Mouse (Mus musculus) intestine, embryonic 14.5 days (tissue): Measurements from ENCODE around the gene Ulk4. TPM values are rescaled to one million over a fixed set of nuclear protein-coding genes. Genes with fewer than 3 reads are reported as not detected.

Experiments
- ATAC-seq: fragments of 200-750 bp; cut with Nextera tagmentation; replicated peaks from 2 replicates; pipeline ENCODE4 v1.8.0; 2017; ENCODE audit warnings: low read depth, moderate number of reproducible peaks, moderate TSS enrichment, moderate library complexity; ENCODE audit not compliant: low FRiP score, low TSS enrichment
- DNase-seq: peaks from one replicate; pipeline ENCODE4 v3.0.0-alpha.2; 2018; ENCODE audit warnings: low spot score
- H3K27ac ChIP-seq: fragments of 300-500 bp; sonication (generic); 2 replicates; pipeline ENCODE4 v1.5.1; 2014; ENCODE audit warnings: low read depth, mild to moderate bottlenecking, control low read depth
- H3K27me3 ChIP-seq: fragments of 300-500 bp; sonication (generic); replicated peaks from 2 replicates; pipeline ENCODE4 v1.6.1; 2014; ENCODE audit warnings: low read length, control low read depth; ENCODE audit not compliant: control insufficient read depth, insufficient read depth
- H3K36me3 ChIP-seq: fragments of 300-500 bp; sonication (generic); 2 replicates; pipeline ENCODE4 v1.6.1; 2014; ENCODE audit warnings: low read length, control low read depth; ENCODE audit not compliant: control insufficient read depth, insufficient read depth
- H3K4me1 ChIP-seq: fragments of 300-500 bp; sonication (generic); replicated peaks from 2 replicates; pipeline ENCODE4 v1.6.1; 2014; ENCODE audit warnings: low read length, control low read depth, mixed read lengths; ENCODE audit not compliant: control insufficient read depth, insufficient read depth
- H3K4me2 ChIP-seq: fragments of 300-500 bp; sonication (generic); 2 replicates; pipeline ENCODE4 v1.6.1; 2014; ENCODE audit warnings: low read length
- H3K4me3 ChIP-seq: fragments of 300-500 bp; sonication (generic); 2 replicates; pipeline ENCODE4 v1.5.1; 2014; ENCODE audit warnings: low read depth, low read length, control low read depth, mixed read lengths
- H3K9ac ChIP-seq: fragments of 300-500 bp; sonication (generic); 2 replicates; pipeline ENCODE4 v1.6.1; 2014; ENCODE audit warnings: mild to moderate bottlenecking, low read length
- H3K9me3 ChIP-seq: fragments of 300-500 bp; sonication (generic); 2 replicates; pipeline ENCODE4 v1.6.1; 2016; ENCODE audit warnings: low read length, control low read depth; ENCODE audit not compliant: control insufficient read depth
- WGBS: fragments of 180-500 bp; shearing (Covaris S2); extraction: QIAGEN DNeasy Blood & Tissue Kit; methylation state at CpG from one replicate; pipeline ENCODE4 v1.1.7; 2014; 5-methylcytosine and 5-hydroxymethylcytosine counted together
- polyA plus RNA-seq: library from polyadenylated mRNA; unstranded; fragments of >200 nt; fragmentation: Nextera tagmentation; extraction: Ambion mirVana; gene quantifications from 2 replicates; pipeline ENCODE4 v1.2.1, GENCODE M21; 2014

Ulk4 gene
- polyA plus RNA-seq, 1 experiment from 2014 or later, result 122 TPM

GRCm38 (mm10) chr9:121303748-121304147 lies 26.8 kb upstream of the Ulk4 start:
- no peak overlapping the region for H3K4me3 ChIP-seq
- H3K36me3 ChIP-seq, result peaks cover 3% of the 10 kb centered on the region; the same call in 1 of the 2 replicates
- no peaks in the 10 kb centered on the region for H3K27me3 ChIP-seq
- no peak overlapping the region for H3K27ac ChIP-seq
- WGBS, result 64% methylated on average over 9 of the region's 9 CpGs
- H3K9ac ChIP-seq, result no peak overlapping the region
- no peaks in the 10 kb centered on the region for H3K9me3 ChIP-seq
- no peak for DNase-seq
- H3K4me1 ChIP-seq, result peaks cover 21% of the 10 kb centered on the region
- H3K4me2 ChIP-seq, result no peak overlapping the region
- ATAC-seq, result no peak

GRCm38 (mm10) chr9:121303086-121303485 lies 26.1 kb upstream of the Ulk4 start:
- peaks cover 3% of the 10 kb centered on the region; the same call in 1 of the 2 replicates for H3K36me3 ChIP-seq
- peaks cover 27% of the 10 kb centered on the region for H3K4me1 ChIP-seq
- H3K9me3 ChIP-seq, result no peaks in the 10 kb centered on the region
- H3K9ac ChIP-seq, result no peak overlapping the region
- WGBS, result 64% methylated on average over 6 of the region's 6 CpGs
- ATAC-seq, result no peak
- H3K4me3 ChIP-seq, result no peak overlapping the region
- no peak for DNase-seq
- H3K4me2 ChIP-seq, result no peak overlapping the region
- no peaks in the 10 kb centered on the region for H3K27me3 ChIP-seq
- no peak overlapping the region for H3K27ac ChIP-seq

GRCm38 (mm10) chr9:121302543-121302942 lies 25.5 kb upstream of the Ulk4 start:
- Histone ChIP-seq H3K36me3 (peaks cover 3% of the 10 kb centered on the region; the same call in 1 of the 2 replicates), H3K27me3 (no peaks in the 10 kb centered on the region), H3K4me2 (no peak overlapping the region), H3K27ac (no peak overlapping the region), H3K9me3 (no peaks in the 10 kb centered on the region), H3K9ac (no peak overlapping the region), H3K4me1 (peaks cover 27% of the 10 kb centered on the region), H3K4me3 (no peak overlapping the region)
- ATAC-seq (no peak), DNase-seq (no peak)
- WGBS, result 91% methylated on average over 7 of the region's 8 CpGs

GRCm38 (mm10) chr9:121301041-121301920 lies 24.3 kb upstream of the Ulk4 start:
- no peak overlapping the region for H3K4me3 ChIP-seq
- no peak for DNase-seq
- H3K4me1 ChIP-seq, result peaks cover 27% of the 10 kb centered on the region
- H3K9ac ChIP-seq, result no peak overlapping the region
- no peak overlapping the region for H3K27ac ChIP-seq
- H3K27me3 ChIP-seq, result 0 out of 2 replicates have a peak, but pooled peaks cover 1% of the 10 kb centered on the region
- WGBS, result 72% methylated on average over 22 of the region's 22 CpGs
- H3K36me3 ChIP-seq, result no peaks in the 10 kb centered on the region
- no peak overlapping the region for H3K4me2 ChIP-seq
- ATAC-seq, result no peak
- no peaks in the 10 kb centered on the region for H3K9me3 ChIP-seq

- Histone ChIP-seq H3K4me2 (peak overlapping the region; percentile 92), H3K36me3 (no peaks in the 10 kb centered on the region), H3K27ac (no peak overlapping the region), H3K27me3 (0 out of 2 replicates have a peak, but pooled peaks cover 3% of the 10 kb centered on the region), H3K4me3 (no peak overlapping the region), H3K4me1 (peaks cover 27% of the 10 kb centered on the region), H3K9me3 (no peaks in the 10 kb centered on the region), H3K9ac (no peak overlapping the region)
- DNase-seq, result peak; percentile 54
- ATAC-seq, result no peak
- WGBS, result 65% methylated on average over 19 of the region's 19 CpGs
These were observed 23.1 kb upstream of the Ulk4 start for GRCm38 (mm10) chr9:121299976-121300570.

GRCm38 (mm10) chr9:121299223-121299755 lies 22.3 kb upstream of the Ulk4 start:
- H3K9ac ChIP-seq, result no peak overlapping the region
- ATAC-seq (no peak), DNase-seq (no peak)
- H3K27me3 ChIP-seq, result 0 out of 2 replicates have a peak, but pooled peaks cover 3% of the 10 kb centered on the region
- peaks cover 27% of the 10 kb centered on the region for H3K4me1 ChIP-seq
- 72% methylated on average over 9 of the region's 9 CpGs for WGBS
- H3K27ac ChIP-seq, result no peak overlapping the region
- H3K4me3 ChIP-seq, result peak overlapping the region; percentile 84; the same call in 1 of the 2 replicates
- H3K36me3 ChIP-seq, result no peaks in the 10 kb centered on the region
- H3K9me3 ChIP-seq, result no peaks in the 10 kb centered on the region
- H3K4me2 ChIP-seq, result peak overlapping the region; percentile 92

- Histone ChIP-seq H3K4me3 (peak overlapping the region; percentile 84), H3K9me3 (no peaks in the 10 kb centered on the region), H3K9ac (peak overlapping the region; percentile 94), H3K27ac (no peak overlapping the region), H3K4me2 (peak overlapping the region; percentile 92), H3K27me3 (0 out of 2 replicates have a peak, but pooled peaks cover 3% of the 10 kb centered on the region), H3K36me3 (no peaks in the 10 kb centered on the region), H3K4me1 (peaks cover 27% of the 10 kb centered on the region)
- WGBS, result 38% methylated on average over 15 of the region's 15 CpGs
- ATAC-seq, result no peak
- peak; percentile 56 for DNase-seq
These were observed 21.6 kb upstream of the Ulk4 start for GRCm38 (mm10) chr9:121298411-121299091.

- Histone ChIP-seq H3K4me2 (peak overlapping the region; percentile 92), H3K9me3 (no peaks in the 10 kb centered on the region), H3K27ac (peak overlapping the region; percentile 38; the same call in 1 of the 2 replicates), H3K27me3 (0 out of 2 replicates have a peak, but pooled peaks cover 3% of the 10 kb centered on the region), H3K4me1 (peaks cover 24% of the 10 kb centered on the region), H3K36me3 (no peaks in the 10 kb centered on the region), H3K9ac (peak overlapping the region; percentile 94), H3K4me3 (peak overlapping the region; percentile 84)
- WGBS, result 3% methylated on average over 7 of the region's 7 CpGs
- ATAC-seq (no peak), DNase-seq (no peak)
These were observed 21.0 kb upstream of the Ulk4 start for GRCm38 (mm10) chr9:121298065-121298398.
